9 mouse cellular contexts compared by ENCODE assay signal in genomic region chr13:92703241-92704027, GRCm38 (mm10).
DNase-seq lines count a peak whose midpoint lies in the region; TF ChIP-seq lines count a peak whose summit lies in the region.
"Had no signal": no experiment of that assay in that cellular context is flagged by ENCODE, and none has a peak within 500 bp of the region (broad histone marks: within the 10 kb centered on the region; RNA-seq: fewer than 3 reads in every experiment).

No protein-coding gene starts in this region.

- 57% methylated on average over 8 of the region's 8 CpGs for WGBS in cerebellum, adult 2 months

- no peak for TF ChIP-seq POLR2A in cerebellum, adult 2 months (IDR thresholded peaks at IDR 0.05; ENCODE audit: borderline replicate concordance, insufficient read depth, low read length)

- H3K27ac ChIP-seq in cerebellum, adult 2 months (ENCODE audit: insufficient read depth, low read length): no peak overlapping the region
- H3K27ac ChIP-seq: limb, embryonic 12.5 days had no signal

- no peak overlapping the region for H3K4me3 ChIP-seq in cerebellum, adult 2 months (replicated peaks; ENCODE audit: insufficient read depth, low read depth, low read length)
- H3K4me3 ChIP-seq: limb, embryonic 12.5 days had no signal

- DNase-seq in ZHBTc4 (ENCODE audit: low read depth, low spot score): peak; percentile 91
- DNase-seq in cerebellum, adult 2 months: peak; percentile 40 to 60
- peak; percentile 59 to 74 for DNase-seq in frontal cortex, adult 2 months (ENCODE audit: extremely low spot score in 1 of 2, low spot score in 1 of 2)
- peak; percentile 85 for DNase-seq in layer of hippocampus, adult 11-12 months (ENCODE audit: low spot score)
- peak; percentile 30 for DNase-seq in lung, postnatal 36 days
- peak; percentile 56 to 61 for DNase-seq in right cerebral cortex, postnatal 36 days (ENCODE audit: low spot score in 2 of 2)
- no peak for DNase-seq in spleen, postnatal 14 days (ENCODE audit: low spot score in 2 of 2)
- no peak for DNase-seq in T-cell, adult 2 months (ENCODE audit: low spot score)

- H3K4me1 ChIP-seq in cerebellum, adult 2 months (ENCODE audit: control insufficient read depth, insufficient read depth, low read length): no peaks in the 10 kb centered on the region

- no peaks in the 10 kb centered on the region for H3K27me3 ChIP-seq in cerebellum, adult 2 months (ENCODE audit: control insufficient read depth, insufficient read depth, low read length)
- H3K27me3 ChIP-seq: limb, embryonic 12.5 days had no signal

- TF ChIP-seq CTCF in cerebellum, adult 2 months (IDR thresholded peaks at IDR 0.05; ENCODE audit: borderline replicate concordance, insufficient read depth, low read depth, low read length): no peak

Comparison
In these comparisons a context has a peak if more than half of its experiments do, and no peak if none do; other contexts are left out.
1. DNase-seq: peak in ZHBTc4 (single experiment), cerebellum, adult 2 months (2 of 2), frontal cortex, adult 2 months (2 of 2), layer of hippocampus, adult 11-12 months (single experiment), lung, postnatal 36 days (single experiment) and right cerebral cortex, postnatal 36 days (2 of 2); none in spleen, postnatal 14 days (0 of 2) and T-cell, adult 2 months (single experiment).